Mouse (Mus musculus) G1E (cell line): ENCODE results near the gene Cox17.

ENCODE experiments used
- CTCF ChIP-seq: IDR thresholded peaks from 2 replicates; pipeline ENCODE4 v1.5.1; 2012; ENCODE audit warnings: low read depth, low read length, inconsistent platforms, mixed read lengths
- GATA1 ChIP-seq: IDR thresholded peaks from 2 replicates; pipeline ENCODE4 v1.6.1; 2012; ENCODE audit warnings: borderline replicate concordance, low read length, inconsistent platforms, mixed read lengths
- POLR2AphosphoS5 ChIP-seq: IDR thresholded peaks from 2 replicates; pipeline ENCODE4 v1.6.1; 2012; ENCODE audit warnings: low read depth, low read length, inconsistent platforms; ENCODE audit not compliant: insufficient replicate concordance
- TAL1 ChIP-seq: conservative IDR thresholded peaks from 2 replicates; pipeline ENCODE4 v1.6.1; 2012; ENCODE audit warnings: low read depth, low read length, inconsistent platforms, mixed read lengths

GRCm38 (mm10) chr16:38398266-38398665, 51.5 kb downstream of the Cox17 start:
- TF ChIP-seq CTCF (no peak), GATA1 (no peak), POLR2AphosphoS5 (no peak), TAL1 (no peak)
